Mouse (Mus musculus) olfactory bulb, adult 2 months (tissue): ENCODE results near the gene Gemin7. TPM values are rescaled to one million over a fixed set of nuclear protein-coding genes. Genes with fewer than 3 reads are reported as not detected.

Source experiments
- H3K27ac ChIP-seq: fragments of 200-500 bp; 2 replicates; pipeline ENCODE4 v1.5.1; 2012; ENCODE audit warnings: low read depth, low read length; ENCODE audit not compliant: insufficient read depth
- H3K4me1 ChIP-seq: fragments of 200-500 bp; 2 replicates; pipeline ENCODE4 v1.6.1; 2012; ENCODE audit warnings: low read length; ENCODE audit not compliant: control insufficient read depth, insufficient read depth
- H3K4me3 ChIP-seq: fragments of 200-500 bp; 2 replicates; pipeline ENCODE4 v1.5.1; 2012; ENCODE audit warnings: mild to moderate bottlenecking, low read depth, low read length, moderate library complexity; ENCODE audit not compliant: insufficient read depth
- CTCF ChIP-seq: fragments of 200-500 bp; IDR thresholded peaks from 2 replicates; pipeline ENCODE4 v1.5.1; 2012; ENCODE audit warnings: low read depth, mild to moderate bottlenecking, low read length, moderate library complexity; ENCODE audit not compliant: insufficient read depth
- POLR2A ChIP-seq: fragments of 200-500 bp; IDR thresholded peaks from 2 replicates; pipeline ENCODE4 v1.6.1; 2012; ENCODE audit warnings: mild to moderate bottlenecking, low read depth, low read length, moderate library complexity; ENCODE audit not compliant: insufficient read depth
- WGBS: fragments of 180-500 bp; shearing (Covaris S2); methylation state at CpG from one replicate; pipeline ENCODE4 v1.1.7; 2018; 5-methylcytosine and 5-hydroxymethylcytosine counted together
- polyA plus RNA-seq: library from polyadenylated mRNA; stranded (reverse); fragments of >200 nt; gene quantifications from 2 replicates; pipeline ENCODE4 v1.2.4, GENCODE M21; 2012; ENCODE audit warnings: low replicate concordance; ENCODE audit not compliant: missing spikeins, insufficient read depth, insufficient read length

The Gemin7 gene
- polyA plus RNA-seq, 1 experiment, result not detected

DNA sequence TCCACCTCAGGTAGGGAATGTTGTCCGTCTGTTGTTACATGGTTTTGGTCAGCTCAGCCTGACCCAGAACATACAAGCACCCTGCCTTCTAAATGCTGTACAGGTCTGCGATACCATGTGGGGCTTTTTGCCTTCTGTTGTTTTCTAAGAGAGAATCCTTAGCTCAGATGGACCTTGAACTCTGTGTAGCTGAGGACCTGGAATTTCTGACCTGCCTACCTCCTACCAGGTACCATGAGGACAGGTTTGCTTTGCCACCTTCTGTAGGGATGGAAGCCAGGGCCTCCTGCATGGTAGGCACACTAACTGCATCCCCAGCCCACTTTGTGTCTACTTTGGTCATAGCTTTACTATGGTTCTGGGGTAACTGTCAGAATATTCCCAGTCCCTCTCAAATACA lies 11.6 kb downstream of the Gemin7 start:
- no peak for TF ChIP-seq CTCF
- no peak for TF ChIP-seq POLR2A
- Histone ChIP-seq H3K4me3 (no peak overlapping the region), H3K27ac (no peak overlapping the region), H3K4me1 (peaks cover 6% of the 10 kb centered on the region)
- whole genome bisulfite sequencing, result 98% methylated on average over 2 of the region's 2 CpGs

DNA sequence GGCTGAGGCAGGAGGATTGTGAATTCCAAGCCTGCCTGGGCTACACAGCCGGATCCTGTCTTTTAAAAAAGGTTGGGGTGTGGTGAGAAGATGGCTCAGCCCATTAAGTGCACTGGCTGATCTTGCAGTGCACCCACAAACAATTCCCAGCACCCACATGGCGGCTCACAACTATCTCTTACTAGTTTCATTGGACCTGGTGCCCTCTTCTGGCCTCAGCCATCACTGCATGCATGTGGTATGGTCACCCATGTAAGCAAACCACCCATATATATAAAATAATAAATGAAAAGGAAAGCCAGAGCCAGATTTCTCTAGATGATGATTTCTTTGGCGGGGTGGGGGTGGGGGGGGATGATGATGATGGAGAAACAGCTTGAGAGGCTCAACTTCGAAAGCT lies 12.9 kb downstream of the Gemin7 start:
- Histone ChIP-seq H3K27ac (no peak overlapping the region), H3K4me1 (peaks cover 16% of the 10 kb centered on the region), H3K4me3 (no peak overlapping the region)
- WGBS, result 94% methylated on average over 4 of the region's 4 CpGs
- peak; percentile 14; the same call in 1 of the 2 replicates for TF ChIP-seq POLR2A
- TF ChIP-seq CTCF, result no peak

DNA sequence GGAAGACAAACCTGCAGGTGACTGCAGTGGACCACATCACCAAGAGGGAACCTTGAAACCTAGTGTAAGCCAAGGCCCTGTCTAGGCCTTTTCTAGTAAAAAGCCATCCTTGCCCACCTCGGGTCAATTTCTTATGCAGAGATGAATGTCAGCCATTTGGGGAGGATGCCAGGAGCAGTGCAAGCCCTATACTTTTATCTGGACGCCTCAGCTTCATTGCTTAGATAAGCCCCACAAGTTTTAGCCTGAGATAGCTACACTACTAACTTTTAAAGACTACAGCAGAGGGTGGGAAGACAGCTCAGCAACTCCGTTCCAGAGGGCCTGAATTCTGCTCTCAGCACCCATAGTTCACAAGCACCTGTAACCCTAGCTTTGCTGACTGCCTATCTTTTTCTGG lies 13.5 kb downstream of the Gemin7 start:
- Histone ChIP-seq H3K4me3 (no peak overlapping the region), H3K4me1 (peaks cover 21% of the 10 kb centered on the region), H3K27ac (no peak overlapping the region)
- 93% methylated on average over 3 of the region's 3 CpGs for WGBS
- TF ChIP-seq POLR2A (no peak), CTCF (no peak)

DNA sequence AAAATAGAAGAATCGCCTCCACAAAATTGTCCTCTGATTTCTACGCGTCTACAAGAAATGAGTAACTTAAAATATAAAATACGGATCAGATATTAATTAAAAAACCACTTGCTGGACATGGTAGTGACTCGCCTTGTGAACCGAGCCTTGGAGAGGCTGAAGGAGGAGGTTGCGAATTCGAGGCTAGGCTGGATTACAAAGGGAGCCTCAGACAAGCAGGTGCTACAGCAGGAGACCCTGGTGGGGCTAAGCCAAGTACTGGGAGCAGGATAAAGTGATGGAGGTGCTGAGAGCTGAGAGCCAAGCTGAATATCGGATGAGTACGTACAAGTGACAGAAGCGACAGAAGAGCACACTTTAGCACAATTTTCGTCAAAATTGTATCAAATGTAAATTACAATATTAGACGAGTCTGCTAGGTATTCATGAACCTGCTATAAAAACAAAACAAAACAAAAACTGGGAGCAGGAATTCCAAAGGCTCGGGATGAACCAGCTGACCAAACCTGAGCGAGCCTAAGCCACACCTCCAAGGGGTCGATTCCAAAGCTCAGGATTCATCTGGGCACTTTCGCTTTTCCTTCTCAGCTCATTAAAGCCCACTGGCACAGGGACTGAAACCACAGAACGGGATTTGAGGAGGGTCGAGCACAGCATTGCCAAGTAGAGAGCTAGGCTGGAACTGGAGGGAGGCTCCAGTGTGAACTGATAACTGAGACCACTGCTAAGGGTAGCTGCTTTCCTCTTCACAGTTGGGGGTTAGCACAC lies 14.6 kb downstream of the Gemin7 start, which contains the start of gene Ppp1r37:
TSS of gene Ppp1r37 (minus strand) at position 434 of the 768 bp plus-strand sequence.
- H3K4me3 ChIP-seq, result peak within 1 kb of the TSS; percentile 80
- WGBS, result under 1% methylated on average over 19 of the region's 19 CpGs
- peak within 1 kb of the TSS; percentile 95 for H3K27ac ChIP-seq
- TF ChIP-seq POLR2A, result no peak
- TF ChIP-seq CTCF, result no peak
- H3K4me1 ChIP-seq, result peaks cover 31% of the 10 kb centered on the region

DNA sequence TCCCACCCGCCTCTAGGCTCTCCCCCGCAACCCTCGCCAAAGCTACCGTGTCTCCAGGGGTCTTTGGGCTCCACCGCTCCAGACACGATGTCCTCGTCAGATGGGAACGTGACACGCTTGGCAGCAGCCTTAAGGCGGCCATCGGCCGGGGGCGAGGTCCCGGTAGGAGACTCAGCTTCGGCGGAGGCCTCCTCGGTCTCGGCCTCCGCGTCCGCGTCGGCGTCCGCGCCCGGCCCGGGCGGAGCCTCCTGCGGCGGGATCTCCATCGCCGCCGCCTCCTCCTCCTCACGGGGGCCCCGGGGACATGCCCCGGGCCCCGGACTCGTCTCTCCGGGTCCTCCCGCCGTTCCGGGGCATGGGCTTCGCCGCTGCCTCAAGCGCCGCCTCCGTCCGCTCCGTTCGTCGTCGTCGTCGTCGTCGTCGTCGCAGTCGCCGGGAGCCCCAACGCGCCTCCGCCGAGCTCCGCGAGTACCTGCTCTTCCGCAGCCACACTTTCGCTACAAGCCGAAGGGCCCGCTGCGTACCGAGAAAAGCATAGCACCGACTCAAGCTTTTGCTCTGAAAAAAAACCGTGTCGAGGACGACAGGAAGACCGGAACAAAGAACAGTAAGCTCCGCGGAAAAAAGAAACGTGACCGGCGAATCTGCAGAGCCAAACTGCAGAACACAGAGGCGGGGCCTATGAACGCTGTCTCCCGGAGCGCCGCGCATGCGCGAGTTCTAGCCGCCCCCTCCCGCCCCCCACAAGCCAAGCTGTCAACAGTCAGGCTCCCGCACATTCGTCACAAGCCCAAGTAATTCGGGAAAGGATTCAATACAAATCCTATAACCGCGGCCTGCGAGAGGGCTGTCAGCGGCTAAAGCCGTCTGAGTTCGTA lies 15.4 kb downstream of the Gemin7 start:
- TF ChIP-seq POLR2A (peak; percentile 61), CTCF (0 out of 2 replicates have a peak, but pooled peaks have one; percentile 7)
- Histone ChIP-seq H3K27ac (peak overlapping the region; percentile 95), H3K4me1 (peaks cover 40% of the 10 kb centered on the region), H3K4me3 (peak overlapping the region; percentile 80)
- under 1% methylated on average over 102 of the region's 102 CpGs for whole genome bisulfite sequencing

DNA sequence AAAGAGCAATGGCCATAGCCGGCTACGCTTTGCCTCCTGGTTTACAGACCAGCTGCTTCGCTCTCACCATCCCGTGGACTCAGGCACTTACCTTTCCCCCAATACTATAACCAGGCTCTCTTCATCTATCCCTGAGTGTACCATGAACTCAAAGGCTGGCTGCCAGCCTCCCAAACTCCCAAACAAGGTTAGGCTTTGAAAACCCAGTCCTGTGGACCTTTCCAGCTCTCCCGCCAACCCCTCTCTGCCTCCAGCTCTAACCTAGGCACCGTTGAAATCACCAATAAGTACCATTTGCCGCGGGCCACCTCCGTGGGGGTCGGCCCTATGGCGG lies 16.0 kb downstream of the Gemin7 start:
- Histone ChIP-seq H3K4me1 (peaks cover 43% of the 10 kb centered on the region), H3K27ac (0 out of 2 replicates have a peak overlapping the region, but pooled peaks have one; percentile 95), H3K4me3 (peak overlapping the region; percentile 80)
- WGBS, result under 1% methylated on average over 11 of the region's 11 CpGs
- TF ChIP-seq CTCF (no peak), POLR2A (no peak)

DNA sequence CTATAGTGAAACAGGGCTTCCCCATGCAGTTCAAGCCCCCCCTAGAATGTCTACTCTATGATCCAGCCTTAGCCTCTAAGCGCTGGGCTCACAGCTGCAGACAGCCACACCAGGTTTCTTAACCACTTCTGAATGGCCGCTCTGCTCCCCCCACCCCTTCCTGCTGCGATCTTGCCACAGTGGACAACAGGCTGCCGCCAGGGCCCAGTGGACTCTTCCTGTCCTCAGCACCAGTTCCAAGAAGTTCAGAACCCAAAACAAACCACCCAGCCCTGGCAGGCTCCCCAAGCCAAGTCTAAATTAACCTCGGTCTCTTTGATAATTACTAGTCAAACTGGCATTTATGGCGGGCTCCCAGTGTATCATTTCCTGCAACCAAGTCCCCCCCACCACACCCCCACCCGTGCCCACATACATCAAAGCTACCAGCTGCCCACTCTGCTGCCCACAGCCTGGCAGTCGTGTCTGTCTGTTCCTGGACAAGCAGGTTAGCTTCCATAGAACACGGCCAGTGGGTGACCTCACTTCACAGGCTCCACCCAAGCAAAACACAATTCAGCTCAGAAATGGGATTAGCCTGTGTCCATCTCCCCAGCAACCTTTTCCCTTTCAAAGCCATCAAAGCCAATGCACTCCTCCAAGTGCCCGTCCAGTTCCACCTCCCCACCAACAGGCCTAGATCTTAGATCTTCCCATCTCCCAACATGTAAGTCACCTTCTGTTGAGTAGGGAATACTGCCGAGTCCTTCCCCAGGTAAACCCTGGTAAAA lies 16.7 kb downstream of the Gemin7 start:
- TF ChIP-seq POLR2A, result no peak
- TF ChIP-seq CTCF, result no peak
- no peak overlapping the region for H3K27ac ChIP-seq
- peak overlapping the region; percentile 80 for H3K4me3 ChIP-seq
- WGBS, result 2% methylated on average over 11 of the region's 11 CpGs
- H3K4me1 ChIP-seq, result peaks cover 45% of the 10 kb centered on the region

DNA sequence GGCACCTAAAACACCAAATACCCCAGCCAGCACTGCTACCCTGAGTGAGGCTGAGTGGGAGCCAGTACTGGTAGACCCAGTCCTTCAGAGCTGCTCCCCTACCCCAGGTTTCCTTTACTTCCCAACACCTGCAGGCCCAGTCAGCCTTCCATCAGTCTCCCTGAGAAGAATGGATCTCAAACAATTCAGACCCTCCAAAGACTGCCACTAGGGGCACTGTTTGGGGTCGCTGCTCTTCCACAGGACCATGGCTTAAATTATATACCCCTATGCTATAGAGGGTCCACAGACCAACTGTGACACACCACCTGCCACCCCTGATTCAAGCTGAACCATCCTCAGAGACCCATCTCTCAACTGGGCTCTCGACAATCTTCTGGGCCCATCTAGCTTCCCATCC lies 18.4 kb downstream of the Gemin7 start:
- TF ChIP-seq CTCF (no peak), POLR2A (no peak)
- H3K4me3 ChIP-seq, result no peak overlapping the region

More for the DNA sequence above, 18.4 kb downstream of the Gemin7 start:
- WGBS, result 42% methylated on average over 2 of the region's 2 CpGs
- H3K27ac ChIP-seq, result 0 out of 2 replicates have a peak overlapping the region, but pooled peaks have one; percentile 2
- peaks cover 56% of the 10 kb centered on the region for H3K4me1 ChIP-seq
